Mouse (Mus musculus) neural tube, embryonic 14.5 days (tissue): ENCODE measurements around the gene Hecw2. TPM values are rescaled to one million over a fixed set of nuclear protein-coding genes. Genes with fewer than 3 reads are reported as not detected.

Experiments used
- ATAC-seq: fragments of 200-750 bp; cut with Nextera tagmentation; 2 replicates; pipeline ENCODE4 v1.8.0; 2017; ENCODE audit warnings: low read depth, mild to moderate bottlenecking, moderate TSS enrichment, moderate library complexity
- H3K27ac ChIP-seq: fragments of 300-500 bp; sonication (generic); 2 replicates; pipeline ENCODE4 v1.5.1; 2014; ENCODE audit warnings: low read depth, mild to moderate bottlenecking, control low read depth, low read length, moderate library complexity, mixed read lengths
- H3K27me3 ChIP-seq: fragments of 300-500 bp; sonication (generic); 2 replicates; pipeline ENCODE4 v1.6.1; 2014; ENCODE audit warnings: low read length; ENCODE audit not compliant: control insufficient read depth, insufficient read depth
- H3K36me3 ChIP-seq: fragments of 300-500 bp; sonication (generic); 2 replicates; pipeline ENCODE4 v1.6.1; 2014; ENCODE audit warnings: low read length, mixed read lengths; ENCODE audit not compliant: control insufficient read depth, insufficient read depth
- H3K4me1 ChIP-seq: fragments of 300-500 bp; sonication (generic); 2 replicates; pipeline ENCODE4 v1.6.1; 2014; ENCODE audit warnings: low read length; ENCODE audit not compliant: control insufficient read depth, insufficient read depth
- H3K4me2 ChIP-seq: fragments of 300-500 bp; sonication (generic); 2 replicates; pipeline ENCODE4 v1.6.1; 2014; ENCODE audit warnings: mild to moderate bottlenecking, low read depth, low read length, control low read depth
- H3K4me3 ChIP-seq: fragments of 300-500 bp; sonication (generic); 2 replicates; pipeline ENCODE4 v1.5.1; 2014; ENCODE audit warnings: low read depth, low read length, control low read depth, mixed read lengths
- H3K9ac ChIP-seq: fragments of 300-500 bp; sonication (generic); replicated peaks from 2 replicates; pipeline ENCODE4 v1.6.1; 2014; ENCODE audit warnings: low read depth, mild to moderate bottlenecking, control low read depth, low read length, mixed read lengths
- H3K9me3 ChIP-seq: fragments of 300-500 bp; sonication (generic); 2 replicates; pipeline ENCODE4 v1.6.1; 2016; ENCODE audit warnings: low read length; ENCODE audit not compliant: control insufficient read depth
- WGBS: fragments of 180-500 bp; shearing (Covaris S2); extraction: QIAGEN DNeasy Blood & Tissue Kit; methylation state at CpG from one replicate; pipeline ENCODE4 v1.1.7; 2014; 5-methylcytosine and 5-hydroxymethylcytosine counted together
- polyA plus RNA-seq: library from polyadenylated mRNA; unstranded; fragments of >200 nt; fragmentation: Nextera tagmentation; extraction: Ambion mirVana; gene quantifications from 2 replicates; pipeline ENCODE4 v1.2.1, GENCODE M21; 2014

The Hecw2 gene
- polyA plus RNA-seq, 1 experiment from 2014 or later, result 10.0 TPM

GRCm38 (mm10) chr1:53784291-53784720 lies 410.7 kb downstream of the Hecw2 start:
- Histone ChIP-seq H3K9ac (peak overlapping the region; percentile 62), H3K4me2 (peak overlapping the region; percentile 76), H3K27ac (no peak overlapping the region), H3K4me3 (peak overlapping the region; percentile 81), H3K36me3 (no peaks in the 10 kb centered on the region), H3K4me1 (no peaks in the 10 kb centered on the region), H3K9me3 (no peaks in the 10 kb centered on the region), H3K27me3 (0 out of 2 replicates have a peak, but pooled peaks cover 2% of the 10 kb centered on the region)
- WGBS, result under 1% methylated on average over 17 of the region's 17 CpGs
- ATAC-seq, result peak; percentile 42

GRCm38 (mm10) chr1:53782956-53783355 lies 412.0 kb downstream of the Hecw2 start:
- Histone ChIP-seq H3K4me1 (no peaks in the 10 kb centered on the region), H3K4me2 (no peak overlapping the region), H3K9me3 (no peaks in the 10 kb centered on the region), H3K9ac (no peak overlapping the region), H3K36me3 (no peaks in the 10 kb centered on the region), H3K4me3 (no peak overlapping the region), H3K27ac (no peak overlapping the region), H3K27me3 (0 out of 2 replicates have a peak, but pooled peaks cover 2% of the 10 kb centered on the region)
- no peak for ATAC-seq
- 82% methylated on average over 1 of the region's 1 CpGs for WGBS

DNA sequence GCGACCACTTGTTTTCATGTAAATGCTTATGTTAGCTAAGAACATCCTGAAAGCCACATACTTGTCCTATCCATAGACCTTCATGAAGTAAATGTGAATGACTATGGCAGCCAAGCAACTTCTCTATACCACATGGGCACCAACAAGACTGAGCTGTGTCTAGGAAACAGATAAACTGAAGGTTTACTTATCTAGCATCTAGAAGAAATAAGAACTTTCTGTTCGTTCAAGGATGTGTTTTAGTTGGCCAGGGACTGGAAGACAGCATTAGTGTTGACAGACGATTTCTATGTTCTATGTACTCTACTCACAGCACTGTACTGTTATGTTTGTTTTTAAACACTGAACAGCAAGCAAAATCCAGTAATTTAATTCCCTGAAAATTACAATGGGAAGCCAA lies 412.9 kb downstream of the Hecw2 start:
- no peak for ATAC-seq
- 0 out of 2 replicates have a peak, but pooled peaks cover 2% of the 10 kb centered on the region for H3K27me3 ChIP-seq

GRCm38 (mm10) chr1:53781311-53781710 lies 413.7 kb downstream of the Hecw2 start:
- no peak for ATAC-seq
- H3K36me3 ChIP-seq, result no peaks in the 10 kb centered on the region
- H3K9ac ChIP-seq, result no peak overlapping the region
- no peak overlapping the region for H3K4me2 ChIP-seq
- H3K4me1 ChIP-seq, result no peaks in the 10 kb centered on the region
- H3K27ac ChIP-seq, result no peak overlapping the region
- 77% methylated on average over 1 of the region's 1 CpGs for WGBS
- H3K4me3 ChIP-seq, result no peak overlapping the region
- no peaks in the 10 kb centered on the region for H3K9me3 ChIP-seq
- H3K27me3 ChIP-seq, result 0 out of 2 replicates have a peak, but pooled peaks cover 2% of the 10 kb centered on the region

More for the DNA sequence above, 412.9 kb downstream of the Hecw2 start:
- Histone ChIP-seq H3K36me3 (no peaks in the 10 kb centered on the region), H3K27ac (no peak overlapping the region), H3K9ac (no peak overlapping the region), H3K4me2 (no peak overlapping the region), H3K4me1 (no peaks in the 10 kb centered on the region), H3K9me3 (no peaks in the 10 kb centered on the region), H3K4me3 (no peak overlapping the region)
- 91% methylated on average over 3 of the region's 3 CpGs for WGBS

DNA sequence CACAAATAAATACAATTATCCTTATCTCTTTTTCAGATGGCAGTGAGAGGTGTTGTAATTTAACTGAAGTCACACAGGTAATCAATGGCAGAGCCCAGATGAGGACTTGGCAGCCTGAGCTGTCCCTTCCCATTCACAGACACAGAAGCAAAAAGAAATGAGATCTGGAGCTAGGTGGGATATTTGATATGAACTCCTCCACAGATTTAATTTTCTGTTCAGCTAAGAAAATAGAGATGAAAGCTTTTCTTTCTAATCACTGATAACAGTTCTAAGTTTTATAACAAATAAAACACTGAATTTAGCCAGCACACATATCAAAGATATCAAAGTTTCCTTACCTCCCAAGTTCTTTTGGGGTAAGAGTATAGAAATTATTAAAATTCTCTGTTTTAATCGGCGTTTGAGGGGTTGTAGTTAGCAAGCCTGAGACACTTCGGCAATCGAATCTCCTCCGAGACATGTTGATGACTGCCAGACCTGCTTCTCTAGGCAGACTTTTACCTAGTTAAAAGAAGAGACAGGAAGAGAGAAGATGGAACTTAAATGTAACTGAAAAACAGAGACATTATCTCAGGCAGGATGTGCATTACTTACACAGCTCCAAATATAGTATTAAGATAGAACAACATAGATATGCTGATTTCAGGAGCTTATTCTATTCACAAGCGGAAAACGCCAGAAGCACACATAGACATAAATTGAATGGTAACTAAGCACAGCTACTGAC lies 418.6 kb downstream of the Hecw2 start:
- Histone ChIP-seq H3K4me1 (no peaks in the 10 kb centered on the region), H3K9me3 (no peaks in the 10 kb centered on the region), H3K9ac (no peak overlapping the region), H3K4me2 (no peak overlapping the region), H3K4me3 (no peak overlapping the region), H3K36me3 (no peaks in the 10 kb centered on the region), H3K27ac (no peak overlapping the region), H3K27me3 (no peaks in the 10 kb centered on the region)
- no peak for ATAC-seq
- WGBS, result 92% methylated on average over 7 of the region's 7 CpGs

DNA sequence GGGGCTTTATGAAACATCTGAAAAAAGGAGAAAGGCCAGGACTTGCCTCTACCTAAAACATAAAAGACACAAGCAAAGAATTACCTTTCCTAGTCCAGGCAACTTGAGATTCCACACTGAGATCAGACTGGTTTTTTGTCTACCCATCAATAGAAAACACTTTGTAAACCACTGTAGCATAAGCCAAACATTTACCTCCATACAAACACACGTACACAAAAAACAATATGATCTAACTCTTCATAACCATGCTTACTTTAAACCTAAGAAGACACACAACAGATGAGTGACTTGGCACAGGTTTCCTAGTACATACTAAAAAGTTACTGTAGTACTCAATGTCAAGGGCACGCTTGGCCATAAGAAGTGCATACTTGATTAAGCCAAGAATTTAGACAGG lies 419.4 kb downstream of the Hecw2 start:
- Histone ChIP-seq H3K4me2 (no peak overlapping the region), H3K27me3 (no peaks in the 10 kb centered on the region), H3K9ac (no peak overlapping the region), H3K9me3 (no peaks in the 10 kb centered on the region), H3K27ac (no peak overlapping the region), H3K4me3 (no peak overlapping the region), H3K36me3 (no peaks in the 10 kb centered on the region), H3K4me1 (no peaks in the 10 kb centered on the region)
- ATAC-seq, result no peak
- WGBS, result 98% methylated on average over 2 of the region's 2 CpGs

DNA sequence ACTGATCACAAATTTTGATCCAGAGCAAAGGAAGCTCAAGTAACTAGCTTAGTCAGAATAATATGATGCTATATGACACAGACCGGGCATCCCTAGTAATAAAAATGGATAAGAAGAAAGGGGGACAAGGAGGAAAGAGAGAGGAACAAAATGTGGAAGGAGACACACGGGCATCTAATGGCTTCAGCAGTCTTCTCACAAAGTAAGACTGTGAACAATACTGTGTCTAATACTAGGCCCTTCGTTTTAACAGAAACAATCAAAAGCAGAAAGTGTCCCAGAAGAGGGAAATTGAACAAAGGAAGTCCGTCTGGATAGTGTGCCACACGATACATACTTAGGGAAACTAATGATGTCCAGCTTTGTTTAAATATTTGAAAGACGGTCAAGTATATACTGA lies 419.9 kb downstream of the Hecw2 start:
- no peaks in the 10 kb centered on the region for H3K9me3 ChIP-seq
- H3K4me2 ChIP-seq, result no peak overlapping the region
- WGBS, result 87% methylated on average over 6 of the region's 6 CpGs
- no peak overlapping the region for H3K4me3 ChIP-seq
- H3K4me1 ChIP-seq, result no peaks in the 10 kb centered on the region
- H3K27me3 ChIP-seq, result no peaks in the 10 kb centered on the region
- H3K36me3 ChIP-seq, result no peaks in the 10 kb centered on the region
- no peak overlapping the region for H3K9ac ChIP-seq
- ATAC-seq, result no peak
- no peak overlapping the region for H3K27ac ChIP-seq

DNA sequence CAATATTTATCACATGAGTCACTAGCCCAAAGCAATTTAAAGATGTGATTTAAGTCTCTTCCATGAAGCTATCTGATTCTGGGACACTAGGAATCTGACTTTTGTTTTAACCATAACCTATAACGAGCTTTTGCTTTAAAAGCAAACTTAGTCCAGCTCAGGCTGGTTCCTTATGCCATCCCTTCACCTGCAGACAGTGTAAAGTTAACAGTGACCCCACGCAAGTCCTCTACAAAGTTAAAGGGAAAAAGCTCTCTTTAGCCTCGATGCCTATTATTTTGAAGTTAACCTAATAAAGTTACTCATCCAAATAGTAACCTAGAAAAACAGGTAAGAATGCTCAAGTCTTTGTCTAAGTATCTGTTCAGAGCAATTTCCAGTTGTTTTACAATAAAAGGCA lies 420.4 kb downstream of the Hecw2 start:
- no peak for ATAC-seq
- Histone ChIP-seq H3K4me2 (no peak overlapping the region), H3K9ac (no peak overlapping the region), H3K4me1 (no peaks in the 10 kb centered on the region), H3K9me3 (no peaks in the 10 kb centered on the region), H3K36me3 (no peaks in the 10 kb centered on the region), H3K27ac (no peak overlapping the region), H3K27me3 (no peaks in the 10 kb centered on the region), H3K4me3 (no peak overlapping the region)
- WGBS, result 95% methylated on average over 3 of the region's 3 CpGs

GRCm38 (mm10) chr1:53773994-53774393 lies 421.0 kb downstream of the Hecw2 start:
- no peak for ATAC-seq
- Histone ChIP-seq H3K27me3 (no peaks in the 10 kb centered on the region), H3K9me3 (no peaks in the 10 kb centered on the region), H3K9ac (no peak overlapping the region), H3K4me1 (no peaks in the 10 kb centered on the region), H3K36me3 (no peaks in the 10 kb centered on the region), H3K4me2 (no peak overlapping the region), H3K27ac (no peak overlapping the region), H3K4me3 (no peak overlapping the region)
- WGBS, result 60% methylated on average over 6 of the region's 6 CpGs
